Mouse (Mus musculus) midbrain, embryonic 10.5 days (tissue): ENCODE measurements around the gene Zfpl1. TPM values are rescaled to one million over a fixed set of nuclear protein-coding genes. Genes with fewer than 3 reads are reported as not detected.

Experiments
- microRNA-seq: library from miRNA; unstranded; fragments of <30 nt; microRNA quantifications from one replicate; pipeline ENCODE4, GENCODE M21; 2017
- polyA plus RNA-seq: library from polyadenylated mRNA; unstranded; fragments of >200 nt; fragmentation: Nextera tagmentation; extraction: Ambion mirVana; gene quantifications from 2 replicates; pipeline ENCODE4 v1.2.1, GENCODE M21; 2016

The Zfpl1 gene
- polyA plus RNA-seq, 1 experiment from 2014 or later = 76.1 TPM

Small RNA genes within 50 kb of the gene (microRNA-seq; reads per million reads assigned to microRNA genes)
- gene Mir6988 = 4.2 reads per million, percentile 9 among the genes with 10 or more reads in this experiment

Other genes with a start within 250 kb of the Zfpl1 start
- 33.8 and 34.9 TPM in 2 replicates for gene Frmd8, start 209.7 kb downstream of the Zfpl1 start, polyA plus RNA-seq
- gene Slc25a45, start 207.1 kb downstream of the Zfpl1 start, polyA plus RNA-seq = 2.3 and 2.6 TPM in 2 replicates
- gene Tigd3, start 190.8 kb downstream of the Zfpl1 start, polyA plus RNA-seq = 9.5 and 10.8 TPM in 2 replicates
- gene Dpf2, start 171.9 kb downstream of the Zfpl1 start, polyA plus RNA-seq = 242 and 245 TPM in 2 replicates
- gene Cdc42ep2, start 160.1 kb downstream of the Zfpl1 start, polyA plus RNA-seq = 1.8 and 2.2 TPM in 2 replicates
- gene Pola2, start 120.8 kb downstream of the Zfpl1 start, polyA plus RNA-seq = 97.3 and 110 TPM in 2 replicates
- not detected in 2 replicates for gene Slc22a20, start 98.8 kb downstream of the Zfpl1 start, polyA plus RNA-seq
- 4.1 and 4.3 TPM in 2 replicates for gene Capn1, start 69.1 kb downstream of the Zfpl1 start, polyA plus RNA-seq
- 35.0 and 35.8 TPM in 2 replicates for gene Syvn1, start 38.4 kb downstream of the Zfpl1 start, polyA plus RNA-seq
- 85.3 and 88.4 TPM in 2 replicates for gene Mrpl49, start 27.2 kb downstream of the Zfpl1 start, polyA plus RNA-seq
- 711 and 835 TPM in 2 replicates for gene Fau, start 27.1 kb downstream of the Zfpl1 start, polyA plus RNA-seq
- 36.6 and 37.2 TPM in 2 replicates for gene Znhit2, start 23.8 kb downstream of the Zfpl1 start, polyA plus RNA-seq
- gene Tm7sf2, start 16.6 kb downstream of the Zfpl1 start, polyA plus RNA-seq = 37.3 and 41.9 TPM in 2 replicates
- gene Vps51, start 7.7 kb downstream of the Zfpl1 start, polyA plus RNA-seq = 68.0 and 77.3 TPM in 2 replicates
- not detected in 2 replicates for gene Tmem262, start 4.9 kb downstream of the Zfpl1 start, polyA plus RNA-seq
- gene Gm28374, start 2.7 kb downstream of the Zfpl1 start, polyA plus RNA-seq = 2.4 and 3.1 TPM in 2 replicates
- gene Cdca5, start within 50 bp of the Zfpl1 start, polyA plus RNA-seq = 70.2 and 75.4 TPM in 2 replicates
- gene AC131692.1, start 9.5 kb upstream of the Zfpl1 start, polyA plus RNA-seq = 0.42 and 0.51 TPM in 2 replicates
- 0.72 and 0.99 TPM in 2 replicates for gene Naaladl1, start 20.8 kb upstream of the Zfpl1 start, polyA plus RNA-seq
- 61.8 and 70.0 TPM in 2 replicates for gene Sac3d1, start 33.7 kb upstream of the Zfpl1 start, polyA plus RNA-seq
- 24.0 and 28.9 TPM in 2 replicates for gene Snx15, start 43.3 kb upstream of the Zfpl1 start, polyA plus RNA-seq
- gene Batf2, start 56.0 kb upstream of the Zfpl1 start, polyA plus RNA-seq = not detected in 2 replicates
- gene Arl2, start 56.6 kb upstream of the Zfpl1 start, polyA plus RNA-seq = 118 and 124 TPM in 2 replicates
- gene Majin, start 99.4 kb upstream of the Zfpl1 start, polyA plus RNA-seq = not detected in 2 replicates
- gene Gpha2, start 141.4 kb upstream of the Zfpl1 start, polyA plus RNA-seq = not detected in 2 replicates
- 31.7 and 42.8 TPM in 2 replicates for gene Ppp2r5b, start 150.9 kb upstream of the Zfpl1 start, polyA plus RNA-seq
- 10.1 and 13.4 TPM in 2 replicates for gene Atg2a, start 156.7 kb upstream of the Zfpl1 start, polyA plus RNA-seq
- 81.6 and 93.5 TPM in 2 replicates for gene Ehd1, start 191.8 kb upstream of the Zfpl1 start, polyA plus RNA-seq
- 0.11 and 0.15 TPM in 2 replicates for gene Cdc42bpg, start 221.5 kb upstream of the Zfpl1 start, polyA plus RNA-seq